Mouse (Mus musculus) embryonic facial prominence, embryonic 15.5 days (tissue): ENCODE measurements around the gene Grm7. TPM values are rescaled to one million over a fixed set of nuclear protein-coding genes. Genes with fewer than 3 reads are reported as not detected.

Source experiments
- ATAC-seq: fragments of 200-750 bp; cut with Nextera tagmentation; 2 replicates; pipeline ENCODE4 v1.8.0; 2017; ENCODE audit warnings: low read depth, moderate TSS enrichment; ENCODE audit not compliant: insufficient number of reproducible peaks, low FRiP score, low TSS enrichment
- H3K27ac ChIP-seq: fragments of 300-500 bp; sonication (generic); replicated peaks from 2 replicates; pipeline ENCODE4 v1.5.1; 2015; ENCODE audit warnings: mild to moderate bottlenecking, inconsistent platforms
- H3K27me3 ChIP-seq: fragments of 300-500 bp; sonication (generic); 2 replicates; pipeline ENCODE4 v1.6.1; 2015; ENCODE audit warnings: inconsistent platforms
- H3K36me3 ChIP-seq: fragments of 300-500 bp; sonication (generic); 2 replicates; pipeline ENCODE4 v1.6.1; 2015; ENCODE audit warnings: mild to moderate bottlenecking, inconsistent platforms
- H3K4me1 ChIP-seq: fragments of 300-500 bp; sonication (generic); 2 replicates; pipeline ENCODE4 v1.6.1; 2015; ENCODE audit warnings: inconsistent platforms
- H3K4me2 ChIP-seq: fragments of 300-500 bp; sonication (generic); replicated peaks from 2 replicates; pipeline ENCODE4 v1.6.1; 2015; ENCODE audit warnings: mild to moderate bottlenecking, inconsistent platforms
- H3K4me3 ChIP-seq: fragments of 300-500 bp; sonication (generic); replicated peaks from 2 replicates; pipeline ENCODE4 v1.5.1; 2015; ENCODE audit warnings: mild to moderate bottlenecking, inconsistent platforms
- H3K9ac ChIP-seq: fragments of 300-500 bp; sonication (generic); 2 replicates; pipeline ENCODE4 v1.6.1; 2015; ENCODE audit warnings: inconsistent platforms
- H3K9me3 ChIP-seq: fragments of 300-500 bp; sonication (generic); replicated peaks from 2 replicates; pipeline ENCODE4 v1.6.1; 2016; ENCODE audit warnings: inconsistent platforms
- WGBS: fragments of 180-500 bp; shearing (Covaris S2); methylation state at CpG from one replicate; pipeline ENCODE4 v1.1.7; 2015; 5-methylcytosine and 5-hydroxymethylcytosine counted together
- polyA plus RNA-seq: library from polyadenylated mRNA; unstranded; fragments of >200 nt; fragmentation: Nextera tagmentation; extraction: Ambion mirVana; gene quantifications from 2 replicates; pipeline ENCODE4 v1.2.1, GENCODE M21; 2015

Gene Grm7
- polyA plus RNA-seq, 1 experiment from 2014 or later: 2.4 TPM

DNA sequence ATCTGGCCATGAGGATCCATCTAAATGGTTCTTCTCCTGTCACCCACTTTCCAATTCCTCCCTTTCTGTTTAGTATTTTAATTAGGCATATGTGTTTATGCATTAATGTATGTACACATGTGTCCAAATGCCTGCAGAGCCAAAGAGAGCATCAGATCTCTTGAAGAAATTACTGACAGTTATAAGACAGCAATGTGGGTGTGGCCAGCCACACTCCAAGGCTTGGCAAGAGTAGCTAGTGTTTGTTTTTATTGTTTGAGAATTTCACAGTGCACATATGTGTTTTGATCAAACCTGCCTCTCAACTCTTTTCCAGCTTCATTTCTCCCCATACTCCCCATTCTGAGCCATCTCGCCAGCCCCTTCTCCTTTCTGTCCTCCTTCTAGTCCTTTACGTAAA lies 88.5 kb downstream of the Grm7 start:
- Histone ChIP-seq H3K4me2 (no peak overlapping the region), H3K4me1 (no peaks in the 10 kb centered on the region), H3K27me3 (no peaks in the 10 kb centered on the region), H3K36me3 (no peaks in the 10 kb centered on the region), H3K9ac (no peak overlapping the region), H3K9me3 (no peaks in the 10 kb centered on the region), H3K27ac (no peak overlapping the region), H3K4me3 (no peak overlapping the region)
- 71% methylated on average over 2 of the region's 2 CpGs for WGBS
- ATAC-seq: no peak

- no peaks in the 10 kb centered on the region for H3K27me3 ChIP-seq
- H3K4me1 ChIP-seq: 0 out of 2 replicates have a peak, but pooled peaks cover 5% of the 10 kb centered on the region
- ATAC-seq: no peak
- no peak overlapping the region for H3K27ac ChIP-seq
- H3K36me3 ChIP-seq: no peaks in the 10 kb centered on the region
- no peak overlapping the region for H3K4me2 ChIP-seq
- H3K9ac ChIP-seq: no peak overlapping the region
- WGBS: 19% methylated on average over 7 of the region's 7 CpGs
- H3K4me3 ChIP-seq: no peak overlapping the region
- no peaks in the 10 kb centered on the region for H3K9me3 ChIP-seq
Observed at GRCm38 (mm10) chr6:110743981-110744670, 98.7 kb downstream of the Grm7 start.

DNA sequence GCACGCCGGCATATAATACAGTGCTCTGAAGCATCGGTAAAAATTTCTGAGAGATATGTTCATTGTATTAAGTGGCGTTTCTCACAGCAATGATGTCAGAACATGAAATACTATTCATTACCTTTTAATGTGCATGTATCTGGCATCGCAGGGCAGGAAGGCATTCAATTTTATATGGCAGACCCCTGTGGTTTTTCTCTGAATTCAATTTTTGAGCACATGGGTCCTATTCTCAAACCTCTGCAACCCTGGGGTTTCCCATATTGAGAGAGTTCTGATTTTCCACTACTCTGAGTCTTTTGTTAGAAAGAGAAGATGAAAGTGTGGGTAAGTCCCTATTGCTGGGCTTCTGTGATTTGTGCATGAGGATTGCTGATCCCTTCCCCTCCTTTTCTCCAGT lies 110.5 kb downstream of the Grm7 start:
- Histone ChIP-seq H3K9me3 (no peaks in the 10 kb centered on the region), H3K4me3 (no peak overlapping the region), H3K27me3 (no peaks in the 10 kb centered on the region), H3K27ac (no peak overlapping the region), H3K9ac (no peak overlapping the region), H3K36me3 (no peaks in the 10 kb centered on the region), H3K4me1 (no peaks in the 10 kb centered on the region), H3K4me2 (no peak overlapping the region)
- ATAC-seq: no peak
- 83% methylated on average over 5 of the region's 5 CpGs for WGBS

- Histone ChIP-seq H3K4me2 (no peak overlapping the region), H3K27ac (no peak overlapping the region), H3K9ac (no peak overlapping the region), H3K4me1 (no peaks in the 10 kb centered on the region), H3K36me3 (no peaks in the 10 kb centered on the region), H3K4me3 (no peak overlapping the region), H3K9me3 (no peaks in the 10 kb centered on the region), H3K27me3 (no peaks in the 10 kb centered on the region)
- ATAC-seq: no peak
Observed at GRCm38 (mm10) chr6:110769588-110769987, 124.2 kb downstream of the Grm7 start.

- Histone ChIP-seq H3K27me3 (no peaks in the 10 kb centered on the region), H3K36me3 (no peaks in the 10 kb centered on the region), H3K4me3 (no peak overlapping the region), H3K4me1 (no peaks in the 10 kb centered on the region), H3K27ac (no peak overlapping the region), H3K9me3 (no peaks in the 10 kb centered on the region), H3K4me2 (no peak overlapping the region), H3K9ac (no peak overlapping the region)
- no peak for ATAC-seq
- 19% methylated on average over 1 of the region's 1 CpGs for WGBS
Observed at GRCm38 (mm10) chr6:110772652-110773051, 127.3 kb downstream of the Grm7 start.

GRCm38 (mm10) chr6:110776046-110776445 lies 130.7 kb downstream of the Grm7 start:
- H3K27me3 ChIP-seq: no peaks in the 10 kb centered on the region
- no peaks in the 10 kb centered on the region for H3K4me1 ChIP-seq
- no peak overlapping the region for H3K4me2 ChIP-seq
- H3K27ac ChIP-seq: no peak overlapping the region
- no peak overlapping the region for H3K9ac ChIP-seq
- H3K36me3 ChIP-seq: no peaks in the 10 kb centered on the region
- no peak overlapping the region for H3K4me3 ChIP-seq
- no peak for ATAC-seq
- H3K9me3 ChIP-seq: no peaks in the 10 kb centered on the region
- 71% methylated on average over 6 of the region's 6 CpGs for WGBS

DNA sequence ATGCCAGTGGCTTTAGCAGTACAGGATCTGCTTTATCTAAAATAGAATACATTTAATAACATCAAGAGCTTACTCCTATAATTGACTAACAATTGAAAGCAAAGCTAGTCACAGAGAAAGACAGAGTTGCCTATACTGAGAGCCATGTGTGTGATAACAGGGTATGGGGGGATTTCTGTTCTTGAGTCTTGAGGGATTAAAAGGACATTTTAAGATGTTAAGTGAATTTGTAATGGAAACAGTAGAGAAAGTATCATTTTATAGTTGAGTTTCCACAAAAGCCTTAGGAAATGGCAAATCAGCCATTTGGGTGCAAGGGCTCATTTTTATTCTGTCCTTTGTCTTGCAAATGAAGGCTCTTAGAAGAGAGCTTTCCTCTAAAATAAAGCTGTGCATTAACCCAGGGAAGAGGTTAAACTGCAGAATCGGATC lies 140.1 kb downstream of the Grm7 start:
- H3K27me3 ChIP-seq: no peaks in the 10 kb centered on the region
- WGBS: 51% methylated on average over 1 of the region's 1 CpGs

DNA sequence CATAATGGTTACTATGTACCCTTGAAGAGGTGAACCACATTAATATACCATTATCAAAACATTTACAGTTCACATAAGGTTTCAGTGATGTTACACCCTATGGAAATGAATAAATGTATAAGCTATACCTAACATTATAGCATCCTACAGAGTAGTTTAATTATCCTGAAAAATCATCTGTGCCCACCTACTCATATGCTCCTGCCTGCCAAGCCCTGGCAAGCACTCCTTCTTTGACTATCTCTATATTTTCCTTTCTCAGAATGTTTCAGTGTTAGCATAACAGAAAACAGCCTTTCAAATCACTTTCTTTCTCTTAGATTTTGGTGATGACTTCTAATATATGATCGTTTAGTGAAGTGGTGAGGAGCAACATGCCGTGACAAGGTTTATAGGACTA lies 147.3 kb downstream of the Grm7 start:
- Histone ChIP-seq H3K9ac (no peak overlapping the region), H3K9me3 (no peaks in the 10 kb centered on the region), H3K36me3 (no peaks in the 10 kb centered on the region), H3K4me1 (no peaks in the 10 kb centered on the region), H3K27me3 (no peaks in the 10 kb centered on the region), H3K4me3 (no peak overlapping the region), H3K27ac (no peak overlapping the region), H3K4me2 (no peak overlapping the region)
- no peak for ATAC-seq
- WGBS: 84% methylated on average over 2 of the region's 2 CpGs

More for the DNA sequence above, 140.1 kb downstream of the Grm7 start:
- Histone ChIP-seq H3K9me3 (no peaks in the 10 kb centered on the region), H3K4me2 (no peak overlapping the region), H3K9ac (no peak overlapping the region), H3K4me3 (no peak overlapping the region), H3K4me1 (no peaks in the 10 kb centered on the region), H3K36me3 (no peaks in the 10 kb centered on the region), H3K27ac (no peak overlapping the region)
- ATAC-seq: no peak

- no peak for ATAC-seq
- Histone ChIP-seq H3K9ac (no peak overlapping the region), H3K9me3 (no peaks in the 10 kb centered on the region), H3K4me2 (no peak overlapping the region), H3K27ac (no peak overlapping the region), H3K36me3 (no peaks in the 10 kb centered on the region), H3K4me3 (no peak overlapping the region), H3K4me1 (no peaks in the 10 kb centered on the region), H3K27me3 (no peaks in the 10 kb centered on the region)
- 70% methylated on average over 5 of the region's 5 CpGs for WGBS
Observed at GRCm38 (mm10) chr6:110807481-110807880, 162.1 kb downstream of the Grm7 start.

DNA sequence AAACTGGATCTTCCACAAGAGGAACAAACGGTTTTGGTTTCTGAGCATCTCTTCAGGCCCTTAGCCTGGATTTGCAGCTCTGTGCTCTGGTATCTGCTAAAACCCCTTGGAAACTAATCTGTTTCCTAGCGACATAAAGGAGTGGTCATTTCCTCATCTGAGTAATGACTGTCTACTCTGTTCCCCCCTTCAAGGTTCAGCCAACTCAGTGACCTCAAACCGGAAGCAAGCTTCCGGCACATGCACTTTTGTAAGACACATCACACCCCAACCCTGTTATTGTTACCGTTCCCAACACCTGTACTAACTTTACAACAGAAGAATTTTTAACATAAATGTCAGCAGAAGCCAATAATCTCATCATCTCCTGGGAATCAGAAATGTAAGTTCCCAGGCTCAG lies 166.8 kb downstream of the Grm7 start:
- Histone ChIP-seq H3K27ac (no peak overlapping the region), H3K27me3 (no peaks in the 10 kb centered on the region), H3K9me3 (no peaks in the 10 kb centered on the region), H3K4me1 (no peaks in the 10 kb centered on the region), H3K4me3 (no peak overlapping the region), H3K9ac (no peak overlapping the region), H3K4me2 (no peak overlapping the region), H3K36me3 (no peaks in the 10 kb centered on the region)
- ATAC-seq: no peak
- 75% methylated on average over 5 of the region's 5 CpGs for WGBS

DNA sequence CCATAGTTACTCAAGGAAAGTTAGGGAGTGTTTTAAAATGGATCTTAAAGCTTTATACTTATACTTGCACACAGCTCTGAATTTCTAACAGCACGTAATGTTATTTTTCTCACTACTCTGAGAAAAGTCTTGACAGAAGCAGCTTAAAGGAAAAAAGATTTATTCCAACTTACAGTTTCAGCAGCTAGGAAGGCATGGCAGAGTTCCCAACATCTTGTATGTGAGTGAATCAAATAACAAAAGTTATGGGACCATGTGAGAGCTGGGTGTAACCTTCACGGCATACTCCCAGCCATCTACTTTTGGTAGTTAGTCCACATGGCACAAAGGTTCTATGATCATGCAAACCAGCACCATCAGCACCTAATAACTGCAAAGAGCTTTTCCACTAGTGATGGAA lies 172.9 kb downstream of the Grm7 start:
- H3K4me3 ChIP-seq: no peak overlapping the region
- 66% methylated on average over 2 of the region's 2 CpGs for WGBS
- H3K27me3 ChIP-seq: no peaks in the 10 kb centered on the region
- H3K9ac ChIP-seq: no peak overlapping the region
- H3K4me2 ChIP-seq: no peak overlapping the region
- H3K27ac ChIP-seq: no peak overlapping the region
- no peaks in the 10 kb centered on the region for H3K9me3 ChIP-seq
- H3K4me1 ChIP-seq: no peaks in the 10 kb centered on the region
- ATAC-seq: no peak
- H3K36me3 ChIP-seq: no peaks in the 10 kb centered on the region

DNA sequence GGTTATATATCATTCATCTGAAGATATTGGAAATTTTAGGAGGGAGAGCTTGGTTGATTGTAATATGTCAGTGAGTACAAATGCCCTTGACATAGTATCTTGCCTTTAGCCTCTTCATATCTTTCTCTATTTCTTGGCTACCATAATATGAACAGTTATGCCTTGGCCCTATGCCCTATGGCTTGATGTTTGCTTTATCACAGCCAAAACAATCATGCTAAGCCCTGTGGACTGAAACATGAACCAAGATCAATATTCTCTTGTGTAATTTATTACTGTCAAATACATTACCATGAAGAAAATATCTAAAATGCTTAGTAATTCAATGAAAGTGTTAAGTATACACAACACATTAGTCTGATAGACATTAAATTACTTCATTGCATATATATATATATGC lies 222.9 kb downstream of the Grm7 start:
- no peak overlapping the region for H3K4me3 ChIP-seq
- H3K36me3 ChIP-seq: no peaks in the 10 kb centered on the region
- no peak overlapping the region for H3K27ac ChIP-seq
- H3K4me1 ChIP-seq: no peaks in the 10 kb centered on the region
- no peak overlapping the region for H3K4me2 ChIP-seq
- ATAC-seq: no peak
- H3K9me3 ChIP-seq: no peaks in the 10 kb centered on the region
- no peak overlapping the region for H3K9ac ChIP-seq
- H3K27me3 ChIP-seq: no peaks in the 10 kb centered on the region
